Mouse (Mus musculus): ENCODE data around the gene Olfr825. TPM values are rescaled to one million over a fixed set of nuclear protein-coding genes. Genes with fewer than 3 reads are reported as not detected.

Gene Olfr825
- polyA plus RNA-seq (2017; shearing (Covaris generic)) = not detected

GRCm38 (mm10) chr10:130166666-130167065 is at the start of gene Olfr825:
TSS of gene Olfr825 (minus strand) at chr10:130166766.

DNA sequence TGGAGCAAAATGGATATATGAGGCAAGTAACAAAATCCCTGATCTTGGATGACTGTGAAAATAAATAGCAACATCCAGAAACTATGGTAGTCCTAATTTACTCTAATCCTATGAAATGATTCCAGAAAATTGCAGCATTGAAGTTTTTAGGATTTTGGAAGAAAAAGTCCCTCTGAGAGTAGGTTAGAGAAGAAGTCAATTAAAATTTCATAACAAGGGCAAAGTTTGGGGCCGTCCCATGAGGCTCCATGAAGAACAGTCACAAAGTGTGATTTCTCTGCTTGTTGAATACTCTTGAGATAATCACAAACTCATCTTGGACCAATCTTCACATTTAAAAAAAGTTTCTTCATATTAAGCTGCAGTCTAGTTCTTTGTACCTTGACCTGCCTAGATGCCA is 47.7 kb upstream of the Olfr825 start, which contains the start of gene Olfr827:
Gene Olfr827 (minus strand): TSS at position 101 of the 400 bp plus-strand sequence.

GRCm38 (mm10) chr10:130184086-130184485 is 17.5 kb upstream of the Olfr825 start, which contains the start of gene Olfr826:
TSS of gene Olfr826 (minus strand) at chr10:130184186.

GRCm38 (mm10) chr10:130129900-130130299 is 36.7 kb downstream of the Olfr825 start, which contains the start of gene Olfr824:
TSS of gene Olfr824 (minus strand) at chr10:130130000.

DNA sequence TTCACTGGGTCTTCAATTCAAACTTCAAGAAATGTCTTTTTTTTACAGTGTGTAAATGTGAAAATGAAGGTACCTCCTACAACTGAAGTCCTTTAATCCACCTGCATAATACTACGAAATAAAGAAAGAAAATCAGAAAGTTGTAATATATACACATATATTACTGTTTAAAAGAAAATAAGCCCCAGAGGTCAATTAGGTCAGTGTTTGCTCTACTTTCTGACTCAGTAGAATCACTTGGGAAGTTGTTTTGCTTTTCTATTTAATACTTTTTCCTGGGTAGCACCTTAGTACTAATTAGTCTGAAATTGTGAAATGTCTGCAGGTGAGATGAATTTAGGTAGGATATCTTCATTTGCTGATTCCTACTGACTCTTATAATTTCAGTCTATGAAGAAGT is 51.3 kb downstream of the Olfr825 start, which contains the start of gene Olfr823:
Gene Olfr823 (minus strand): TSS at position 101 of the 400 bp plus-strand sequence.

Other genes with a start within 250 kb of the Olfr825 start
- gene Olfr818, start 217.7 kb downstream of the Olfr825 start, polyA plus RNA-seq (2017; shearing (Covaris generic)) = not detected
- gene Olfr819, start 199.5 kb downstream of the Olfr825 start, polyA plus RNA-seq (2017; shearing (Covaris generic)) = not detected
- not detected for gene Olfr247, start 190.6 kb downstream of the Olfr825 start, polyA plus RNA-seq (2017; shearing (Covaris generic))
- gene Gm10310, start 181.7 kb downstream of the Olfr825 start, polyA plus RNA-seq (2017; shearing (Covaris generic)) = 0.06 TPM
- not detected for gene Olfr820, start 154.1 kb downstream of the Olfr825 start, polyA plus RNA-seq (2017; shearing (Covaris generic))
- not detected for gene Olfr821, start 136.4 kb downstream of the Olfr825 start, polyA plus RNA-seq (2017; shearing (Covaris generic))
- gene Olfr822, start 95.6 kb downstream of the Olfr825 start, polyA plus RNA-seq (2017; shearing (Covaris generic)) = not detected
- gene Olfr823, start 51.4 kb downstream of the Olfr825 start, polyA plus RNA-seq (2017; shearing (Covaris generic)) = not detected
- not detected for gene Olfr824, start 36.8 kb downstream of the Olfr825 start, polyA plus RNA-seq (2017; shearing (Covaris generic))
- not detected for gene Olfr826, start 17.4 kb upstream of the Olfr825 start, polyA plus RNA-seq (2017; shearing (Covaris generic))
- not detected for gene Olfr827, start 47.6 kb upstream of the Olfr825 start, polyA plus RNA-seq (2017; shearing (Covaris generic))
- gene Neurod4, start 113.5 kb upstream of the Olfr825 start, polyA plus RNA-seq (2017; shearing (Covaris generic)) = 0.07 TPM
- 277 TPM for gene Tespa1, start 156.1 kb upstream of the Olfr825 start, polyA plus RNA-seq (2017; shearing (Covaris generic))
- gene Vmn2r84, start 227.6 kb upstream of the Olfr825 start, polyA plus RNA-seq (2017; shearing (Covaris generic)) = 1.9 TPM

Data from CD4-positive, CD25-positive, alpha-beta regulatory T cell, adult 9 weeks (primary cell).